Mouse (Mus musculus) frontal cortex, postnatal 14 days (tissue): ENCODE data around the gene Gm12790.
"Not testable (repeated sequence)": the region's sequence is repeated elsewhere in the genome, so short reads cannot be mapped to it uniquely, and the experiment has no call there.

Experiments used
- DNase-seq, 2 experiments: peaks; one replicate each; pipeline ENCODE4 v3.0.0; 2022; ENCODE audit warnings: low spot score in 2 of 2

Gm12790 gene

DNA sequence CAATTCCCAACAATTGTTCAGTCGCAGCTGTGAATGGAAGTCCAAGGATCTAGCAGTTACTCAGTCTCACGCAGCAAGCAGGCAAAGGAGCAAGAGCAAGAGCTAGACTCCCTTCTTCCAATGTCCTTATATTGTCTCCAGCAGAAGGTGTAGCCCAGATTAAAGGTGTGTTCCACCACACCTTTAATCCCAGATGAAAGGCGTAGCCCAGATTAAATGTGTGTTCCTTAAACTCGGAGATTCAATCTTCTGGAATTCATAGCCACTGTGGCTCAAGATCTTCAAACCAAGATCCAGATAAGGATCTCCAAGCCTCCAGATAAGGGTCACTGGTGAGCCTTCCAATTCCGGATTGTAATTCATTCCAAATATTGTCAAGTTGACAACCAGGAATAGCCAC is at the start of gene Gm12790:
TSS of gene Gm12790 (minus strand) at position 101 of the 400 bp plus-strand sequence.
- not testable (repeated sequence) for DNase-seq

DNA sequence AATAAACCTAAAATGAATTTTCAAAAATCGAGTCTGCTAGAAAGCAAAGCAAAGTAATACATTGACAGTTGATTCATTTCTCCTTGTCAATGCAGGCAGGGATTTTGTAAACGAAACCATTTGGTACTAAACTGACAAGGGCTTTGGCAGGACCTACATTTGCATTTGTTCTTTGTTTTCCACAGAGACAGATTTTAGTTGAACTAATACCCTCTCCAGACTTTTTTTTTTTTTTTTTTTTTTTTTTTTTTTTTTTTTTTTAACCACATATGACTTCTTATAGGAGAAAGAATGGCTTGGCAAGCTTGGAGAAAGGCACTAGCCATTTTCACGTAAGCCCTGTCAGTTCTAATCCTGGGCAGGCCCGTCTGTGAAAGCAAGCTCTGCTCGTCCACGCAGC is 45.8 kb upstream of the Gm12790 start:
- DNase-seq, result no peak

DNA sequence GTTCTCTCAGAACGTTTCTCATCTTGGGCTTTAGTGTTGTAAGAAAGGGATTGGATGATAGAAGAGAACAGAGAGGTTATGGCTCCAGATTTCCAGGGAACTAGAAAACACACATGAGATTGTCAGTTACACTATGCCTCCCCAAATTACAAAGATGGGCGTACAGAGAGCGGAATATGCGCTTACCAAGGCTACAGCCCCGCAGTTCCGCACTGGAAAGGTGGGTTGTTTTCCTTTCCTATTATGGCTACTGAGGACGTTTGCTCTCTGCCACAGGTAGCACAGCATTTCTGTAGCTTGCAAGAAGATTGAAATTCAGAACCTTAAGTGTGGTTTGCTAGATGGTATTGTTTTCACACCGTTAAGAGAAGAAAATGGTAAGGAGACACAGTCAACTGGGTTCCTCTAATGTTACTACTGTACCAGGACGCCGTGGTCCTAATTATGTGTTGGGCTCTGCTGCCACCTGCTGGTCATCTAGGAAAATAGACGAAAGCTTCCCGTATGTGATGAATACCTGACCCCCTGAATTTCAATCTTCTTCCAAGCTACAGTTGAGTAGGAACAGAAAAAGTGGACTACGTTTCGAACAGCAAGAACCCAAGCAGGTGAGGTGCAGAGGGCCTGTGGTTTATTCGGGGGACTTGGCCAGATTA is 17.5 kb upstream of the Gm12790 start:
- DNase-seq, result peak; percentile 37 to 64

DNA sequence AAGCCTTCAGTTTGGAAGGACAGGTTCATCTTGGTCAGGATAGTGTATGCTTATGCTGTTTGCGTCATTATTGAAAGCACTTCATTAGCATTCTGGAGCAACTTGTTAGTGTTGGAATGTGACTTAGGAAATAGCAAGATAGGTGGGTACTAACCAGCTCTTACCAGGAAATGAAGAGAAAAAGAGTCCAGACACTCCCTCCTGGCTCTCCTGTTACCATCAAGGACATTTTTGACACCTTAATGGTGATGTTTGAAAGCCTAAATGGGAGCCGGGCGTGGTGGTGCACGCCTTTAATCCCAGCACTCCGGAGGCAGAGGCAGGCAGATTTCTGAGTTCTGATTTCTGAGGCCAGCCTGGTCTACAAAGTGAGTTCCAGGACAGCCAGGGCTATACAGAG is 16.6 kb upstream of the Gm12790 start:
- DNase-seq, result no peak

DNA sequence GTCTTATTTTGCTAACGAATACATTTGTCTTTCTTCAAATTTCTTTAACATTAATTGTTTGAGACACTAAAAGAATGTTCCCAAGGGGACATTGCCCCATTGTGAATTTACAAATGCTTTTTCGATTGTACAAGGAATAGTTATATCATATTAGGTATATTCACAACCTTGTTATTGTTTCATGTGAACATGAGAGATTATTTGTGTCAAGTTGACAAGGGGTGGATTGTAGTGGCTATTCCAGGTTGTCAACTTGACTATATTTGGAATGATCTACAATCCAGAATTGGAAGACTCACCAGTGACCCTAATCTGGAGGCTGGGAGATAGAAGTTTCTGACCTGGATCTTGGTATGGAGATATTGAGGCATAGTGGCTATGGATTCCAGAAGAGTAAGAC is 5.5 kb upstream of the Gm12790 start, which contains the start of gene Gm12789:
TSS of gene Gm12789 (plus strand) at position 301 of the 400 bp plus-strand sequence.
- not testable (repeated sequence) for DNase-seq

DNA sequence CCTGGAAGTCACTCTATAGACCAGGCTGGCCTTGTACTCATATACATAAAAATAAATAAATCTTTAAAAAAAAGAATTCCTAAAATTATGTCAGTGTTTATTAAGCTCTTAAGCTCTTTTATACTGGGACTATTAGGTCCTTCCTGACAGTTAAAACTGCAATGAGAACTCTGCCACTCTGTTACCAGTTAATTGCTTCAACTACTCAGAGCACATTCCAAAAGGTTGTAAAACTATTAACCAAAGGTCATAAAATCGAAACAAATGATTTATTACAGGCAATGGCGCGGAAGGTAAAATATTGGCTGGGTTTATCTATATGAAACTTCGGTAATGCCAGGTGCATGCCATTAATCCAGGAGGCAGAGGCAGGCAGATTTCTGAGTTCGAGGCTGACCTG is 4.8 kb upstream of the Gm12790 start:
- no peak for DNase-seq

DNA sequence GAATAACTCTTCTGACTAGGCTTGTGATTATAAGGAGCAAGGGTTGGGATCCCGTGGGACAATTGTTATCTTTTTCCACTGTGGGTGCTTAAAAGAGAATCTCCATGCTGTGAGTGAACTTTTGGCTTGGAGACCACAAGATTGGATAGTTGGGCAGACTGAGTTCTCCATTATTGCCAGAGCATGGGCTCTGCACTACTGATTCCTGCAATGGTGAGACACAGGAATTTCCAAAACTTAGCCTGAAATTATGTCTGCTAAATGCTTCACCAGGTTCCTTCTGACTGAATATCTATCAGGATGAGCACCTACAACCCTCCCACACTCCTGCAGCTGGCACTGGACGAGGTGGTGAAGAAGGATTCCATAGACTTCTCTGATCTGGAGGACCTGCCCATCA is 40.7 kb downstream of the Gm12790 start, which contains the start of gene Gm12794:
TSS of gene Gm12794 (plus strand) at position 301 of the 400 bp plus-strand sequence.
- not testable (repeated sequence) for DNase-seq
